In the genomic region with DNA sequence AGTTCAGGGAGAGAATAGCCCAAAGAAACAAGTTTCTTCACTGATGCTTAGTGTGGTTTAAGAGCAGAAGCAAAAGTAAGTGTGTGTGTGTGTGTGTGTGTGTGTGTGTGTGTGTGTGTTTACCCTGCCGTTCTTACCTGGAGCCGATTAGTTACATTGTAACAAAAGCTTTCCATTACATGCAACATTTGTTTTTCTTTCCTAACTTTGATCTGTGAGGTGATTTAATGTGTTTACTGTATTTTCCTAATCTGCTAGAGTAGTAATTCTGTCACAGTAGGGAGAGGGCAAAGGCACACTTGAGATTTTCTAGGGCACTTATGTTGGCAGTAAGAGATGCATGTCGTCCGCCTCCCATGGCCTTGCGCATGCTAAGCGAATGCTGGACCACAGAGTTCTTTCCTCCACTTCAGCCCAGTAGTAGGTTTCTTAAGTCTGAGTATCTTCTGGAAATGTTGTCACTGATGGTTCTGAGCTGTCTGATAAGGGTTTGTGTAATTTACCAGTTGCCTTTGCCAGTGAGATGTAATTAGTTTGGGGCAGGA, we compare ENCODE assay signal across 18 mouse cellular contexts. TPM values are rescaled to one million over a fixed set of nuclear protein-coding genes. Genes with fewer than 3 reads are reported as not detected.
A peak's percentile ranks its signal among the peaks of the same experiment; 100 is the strongest.
DNase-seq lines count a peak whose midpoint lies in the region; ATAC-seq lines count a peak whose summit lies in the region.
"Had no signal": no experiment of that assay in that cellular context is flagged by ENCODE, and none has a peak within 500 bp of the region (broad histone marks: within the 10 kb centered on the region; RNA-seq: fewer than 3 reads in every experiment).

No protein-coding gene starts in this region.

- no peaks in the 10 kb centered on the region for H3K9me3 ChIP-seq in heart, embryonic 13.5 days
- no peaks in the 10 kb centered on the region for H3K9me3 ChIP-seq in heart, embryonic 12.5 days (replicated peaks)
- H3K9me3 ChIP-seq in embryonic facial prominence, embryonic 10.5 days = no peaks in the 10 kb centered on the region
- H3K9me3 ChIP-seq: hindbrain, embryonic 15.5 days; midbrain, embryonic 13.5 days; neural tube, embryonic 13.5 days had no signal

- no peak for ATAC-seq in heart, embryonic 13.5 days (ENCODE audit: extremely low read depth, insufficient number of reproducible peaks, low FRiP score, low TSS enrichment)
- ATAC-seq in heart, embryonic 12.5 days (ENCODE audit: insufficient number of reproducible peaks, low FRiP score) = no peak
- ATAC-seq in erythroblast, adult 5-6 weeks (replicated peaks; ENCODE audit: low FRiP score, poor library complexity, severe bottlenecking) = no peak
- ATAC-seq: forebrain, embryonic 14.5 days; intestine, postnatal 0 days; midbrain, embryonic 13.5 days had no signal

- peaks cover 78% of the 10 kb centered on the region for H3K4me1 ChIP-seq in heart, embryonic 13.5 days
- H3K4me1 ChIP-seq in heart, embryonic 12.5 days (replicated peaks) = peaks cover 76% of the 10 kb centered on the region
- H3K4me1 ChIP-seq in embryonic facial prominence, embryonic 10.5 days = peaks cover 74% of the 10 kb centered on the region

- 70% methylated on average over 6 of the region's 6 CpGs for WGBS in heart, embryonic 13.5 days
- WGBS in heart, embryonic 12.5 days = 73% methylated on average over 6 of the region's 6 CpGs
- 88% methylated on average over 6 of the region's 6 CpGs for WGBS in embryonic facial prominence, embryonic 10.5 days

- H3K27me3 ChIP-seq in heart, embryonic 13.5 days (replicated peaks) = no peaks in the 10 kb centered on the region
- no peaks in the 10 kb centered on the region for H3K27me3 ChIP-seq in heart, embryonic 12.5 days (replicated peaks)
- no peaks in the 10 kb centered on the region for H3K27me3 ChIP-seq in embryonic facial prominence, embryonic 10.5 days (replicated peaks; ENCODE audit: low read depth, poor library complexity, severe bottlenecking)
- H3K27me3 ChIP-seq: hindbrain, embryonic 15.5 days; midbrain, embryonic 13.5 days; neural tube, embryonic 13.5 days had no signal

- 0 out of 2 replicates have a peak overlapping the region, but pooled peaks have one; percentile 12 for H3K27ac ChIP-seq in heart, embryonic 13.5 days (replicated peaks)
- no peak overlapping the region for H3K27ac ChIP-seq in heart, embryonic 12.5 days (ENCODE audit: poor library complexity, severe bottlenecking)
- H3K27ac ChIP-seq in embryonic facial prominence, embryonic 10.5 days (replicated peaks) = 0 out of 2 replicates have a peak overlapping the region, but pooled peaks have one; percentile 1
- H3K27ac ChIP-seq: hindbrain, embryonic 15.5 days; kidney, postnatal 0 days; midbrain, embryonic 13.5 days; neural tube, embryonic 13.5 days had no signal

- H3K36me3 ChIP-seq in heart, embryonic 13.5 days = no peaks in the 10 kb centered on the region
- no peaks in the 10 kb centered on the region; the same call in 1 of the 2 replicates for H3K36me3 ChIP-seq in heart, embryonic 12.5 days
- H3K36me3 ChIP-seq in embryonic facial prominence, embryonic 10.5 days (replicated peaks) = no peaks in the 10 kb centered on the region
- H3K36me3 ChIP-seq: hindbrain, embryonic 15.5 days; midbrain, embryonic 13.5 days; neural tube, embryonic 13.5 days had no signal

- H3K9ac ChIP-seq in heart, embryonic 13.5 days = no peak overlapping the region
- H3K9ac ChIP-seq in heart, embryonic 12.5 days = no peak overlapping the region
- H3K9ac ChIP-seq: hindbrain, embryonic 15.5 days; midbrain, embryonic 13.5 days; neural tube, embryonic 13.5 days had no signal

- peak; percentile 45 for DNase-seq in lung, postnatal 25 days (ENCODE audit: low spot score)
- no peak for DNase-seq in lung, postnatal 4 days
- DNase-seq in embryonic facial prominence, embryonic 10.5 days (ENCODE audit: low spot score) = no peak
- peak; percentile 60 for DNase-seq in naive thymus-derived CD4-positive, alpha-beta T cell, adult 2 months (ENCODE audit: low read depth)
- DNase-seq: adrenal gland, adult 8-10 months; B cell, adult 2 months; cerebellum, adult 8-10 months; gastrocnemius, postnatal 25 days; heart, postnatal 4 days had no signal

- no peak overlapping the region for H3K4me3 ChIP-seq in heart, embryonic 13.5 days
- no peak overlapping the region for H3K4me3 ChIP-seq in heart, embryonic 12.5 days
- no peak overlapping the region for H3K4me3 ChIP-seq in embryonic facial prominence, embryonic 10.5 days
- H3K4me3 ChIP-seq: hindbrain, embryonic 15.5 days; midbrain, embryonic 13.5 days; neural tube, embryonic 13.5 days had no signal

- peak overlapping the region; percentile 13; the same call in 1 of the 2 replicates for H3K4me2 ChIP-seq in heart, embryonic 13.5 days
- no peak overlapping the region for H3K4me2 ChIP-seq in heart, embryonic 12.5 days
- H3K4me2 ChIP-seq: hindbrain, embryonic 15.5 days; midbrain, embryonic 13.5 days; neural tube, embryonic 13.5 days had no signal

RNA-seq across cellular contexts. Expression of a gene that starts 28.0 kb away (rescaled TPM):
- polyA plus RNA-seq in heart, embryonic 13.5 days (2015; fragmentation: Nextera tagmentation; extraction: Ambion mirVana) = 6.3 and 6.8 TPM in 2 replicates
- 10.0 and 10.8 TPM in 2 replicates for polyA plus RNA-seq in heart, embryonic 12.5 days (2016; fragmentation: Nextera tagmentation; extraction: Ambion mirVana)
- 11.5 and 11.6 TPM in 2 replicates for polyA plus RNA-seq in embryonic facial prominence, embryonic 10.5 days (2016; fragmentation: Nextera tagmentation; extraction: Ambion mirVana)
- total RNA-seq in erythroblast, adult 5-6 weeks (2015; ENCODE audit: low replicate concordance) = 49.2 and 56.6 TPM in 2 replicates
- 82.2 and 99.3 TPM in 2 replicates for total RNA-seq in erythroblast, adult 5-6 weeks (2017; ENCODE audit: low replicate concordance)

Comparison
In these comparisons a context has a peak if more than half of its experiments do, and no peak if none do; other contexts are left out.
1. DNase-seq: peak in lung, postnatal 25 days (single experiment) and naive thymus-derived CD4-positive, alpha-beta T cell, adult 2 months (single experiment); none in lung, postnatal 4 days (0 of 2) and embryonic facial prominence, embryonic 10.5 days (single experiment).